13 mouse cellular contexts compared by ENCODE assay signal in the genomic region with DNA sequence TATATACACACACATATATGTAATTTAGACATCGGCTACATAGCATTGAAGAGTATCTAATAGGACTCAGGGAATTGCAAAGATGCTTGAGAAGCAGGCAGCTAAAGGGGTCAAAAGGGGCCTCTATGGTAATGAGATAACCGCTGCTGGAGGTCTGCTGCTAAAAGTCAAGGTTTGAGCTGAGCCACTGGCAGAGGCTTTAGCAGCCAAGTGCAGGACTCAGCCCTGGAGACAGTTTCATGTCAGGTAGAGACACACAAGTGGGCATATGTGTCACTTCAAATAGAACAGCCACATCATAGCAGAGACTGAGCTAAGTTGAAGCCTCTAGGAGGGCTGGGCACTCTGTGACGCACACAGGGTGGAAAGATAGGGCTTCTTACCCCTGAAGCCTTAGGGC. TPM values are rescaled to one million over a fixed set of nuclear protein-coding genes. Genes with fewer than 3 reads are reported as not detected.
"Had no signal": no experiment of that assay in that cellular context is flagged by ENCODE, and none has a peak within 500 bp of the region (broad histone marks: within the 10 kb centered on the region; RNA-seq: fewer than 3 reads in every experiment).

No protein-coding gene starts in this region.

- H3K4me3 ChIP-seq: limb, embryonic 15.5 days; liver, embryonic 12.5 days; midbrain, embryonic 15.5 days; neural tube, embryonic 12.5 days had no signal

- H3K9me3 ChIP-seq: limb, embryonic 15.5 days; liver, embryonic 12.5 days; midbrain, embryonic 15.5 days; neural tube, embryonic 12.5 days had no signal

- DNase-seq: kidney, postnatal 14 days; lung, embryonic 14.5 days; lung, postnatal 10 days; lung, postnatal 4 days; right cerebral cortex, postnatal 14 days; thymus, postnatal 4 days had no signal

- H3K27ac ChIP-seq: limb, embryonic 15.5 days; liver, embryonic 12.5 days; midbrain, embryonic 15.5 days; neural tube, embryonic 12.5 days; stomach, postnatal 0 days had no signal

- H3K9ac ChIP-seq: limb, embryonic 15.5 days; liver, embryonic 12.5 days; lung, embryonic 14.5 days; midbrain, embryonic 15.5 days; neural tube, embryonic 12.5 days had no signal

- ATAC-seq: liver, embryonic 12.5 days; midbrain, embryonic 15.5 days had no signal

- H3K4me1 ChIP-seq: neural tube, embryonic 12.5 days had no signal

- H3K36me3 ChIP-seq: limb, embryonic 15.5 days; liver, embryonic 12.5 days; midbrain, embryonic 15.5 days; neural tube, embryonic 12.5 days had no signal

- H3K4me2 ChIP-seq: limb, embryonic 15.5 days; liver, embryonic 12.5 days; lung, embryonic 14.5 days; midbrain, embryonic 11.5 days; midbrain, embryonic 15.5 days; neural tube, embryonic 12.5 days had no signal

RNA-seq across cellular contexts. Expression of a gene that starts 1.6 kb away (rescaled TPM):
- total RNA-seq: neutrophil, adult 5-6 weeks had no signal
